Mouse (Mus musculus): ENCODE data around the gene Arhgef26. TPM values are rescaled to one million over a fixed set of nuclear protein-coding genes. Genes with fewer than 3 reads are reported as not detected.

Gene Arhgef26
- polyA plus RNA-seq, 1 experiment, result not detected

DNA sequence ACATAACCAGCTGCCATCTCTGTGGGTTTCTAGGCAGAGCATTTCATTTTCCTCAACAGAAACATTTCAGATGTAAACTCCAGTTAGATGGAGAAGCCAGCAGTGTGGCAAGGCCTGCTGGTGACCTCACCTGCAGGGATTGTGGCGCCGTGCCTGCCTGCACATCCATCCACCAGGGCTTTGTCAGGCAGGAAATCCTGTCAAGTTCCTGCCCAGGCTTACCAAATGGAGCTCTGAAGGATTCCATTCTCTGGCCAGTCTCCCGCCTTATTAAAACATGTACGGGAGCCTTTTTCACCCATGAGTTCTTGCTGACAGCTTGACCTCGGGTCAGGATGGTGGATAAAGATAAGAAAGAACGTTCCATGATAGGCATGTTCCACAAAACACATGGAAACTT, 36.7 kb downstream of the Arhgef26 start:
- no peak for TF ChIP-seq CTCF (IDR thresholded peaks at IDR 0.05; ENCODE audit: insufficient read depth, low read depth, low read length)
- TF ChIP-seq POLR2A (IDR thresholded peaks at IDR 0.05; ENCODE audit: insufficient read depth, low read depth, low read length), result no peak
- H3K4me1 ChIP-seq (ENCODE audit: control insufficient read depth, insufficient read depth, low read length), result no peaks in the 10 kb centered on the region
- WGBS, result 85% methylated on average over 6 of the region's 6 CpGs
- H3K27ac ChIP-seq (ENCODE audit: insufficient read depth, low read depth, low read length), result no peak overlapping the region
- H3K4me3 ChIP-seq (ENCODE audit: insufficient read depth, low read depth, low read length), result no peak overlapping the region

DNA sequence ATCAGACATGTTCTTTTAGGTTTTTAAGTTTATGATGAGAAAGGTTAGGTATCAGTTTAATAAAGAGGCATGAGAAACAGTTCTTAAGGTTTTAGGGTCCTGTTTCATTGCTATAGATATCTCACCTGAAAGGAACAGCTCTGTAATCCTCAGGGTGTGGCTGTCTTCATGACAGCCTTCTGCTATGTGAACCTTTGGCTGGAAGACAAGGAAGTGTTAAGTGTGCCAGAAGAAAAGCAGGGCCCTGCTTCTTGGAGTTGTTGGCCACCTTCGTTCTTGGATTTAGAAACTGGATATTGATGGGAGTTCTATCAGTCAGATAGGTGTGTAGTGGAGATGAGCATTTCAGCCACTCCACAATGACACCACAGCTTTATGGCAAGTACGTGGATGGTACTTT, 38.6 kb downstream of the Arhgef26 start:
- no peaks in the 10 kb centered on the region for H3K4me1 ChIP-seq (ENCODE audit: control insufficient read depth, insufficient read depth, low read length)
- WGBS, result 81% methylated on average over 2 of the region's 2 CpGs
- no peak overlapping the region for H3K4me3 ChIP-seq (ENCODE audit: insufficient read depth, low read depth, low read length)
- no peak overlapping the region for H3K27ac ChIP-seq (ENCODE audit: insufficient read depth, low read depth, low read length)
- TF ChIP-seq CTCF (IDR thresholded peaks at IDR 0.05; ENCODE audit: insufficient read depth, low read depth, low read length) (no peak), POLR2A (IDR thresholded peaks at IDR 0.05; ENCODE audit: insufficient read depth, low read depth, low read length) (no peak)

DNA sequence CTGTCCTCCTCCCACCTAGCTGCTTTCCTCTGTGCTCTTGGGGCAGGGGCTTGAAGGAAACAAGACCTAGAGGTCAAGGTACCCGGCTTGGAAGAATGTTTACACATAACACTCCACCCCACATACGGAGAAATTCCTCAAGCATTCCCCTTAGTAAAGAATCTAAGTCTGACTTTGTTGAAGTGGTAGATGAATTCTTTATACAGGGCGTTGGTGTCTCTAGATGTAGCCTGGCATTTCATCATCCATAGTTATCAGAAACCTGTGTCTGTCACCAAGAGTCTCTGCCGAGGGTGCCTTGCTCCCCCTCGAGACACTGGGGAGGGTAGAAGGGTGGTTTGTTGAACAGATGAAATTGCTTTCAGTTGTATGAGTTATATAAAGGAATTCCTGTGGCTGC, 41.8 kb downstream of the Arhgef26 start:
- Histone ChIP-seq H3K4me3 (ENCODE audit: insufficient read depth, low read depth, low read length) (no peak overlapping the region), H3K4me1 (ENCODE audit: control insufficient read depth, insufficient read depth, low read length) (no peaks in the 10 kb centered on the region), H3K27ac (ENCODE audit: insufficient read depth, low read depth, low read length) (no peak overlapping the region)
- 88% methylated on average over 5 of the region's 5 CpGs for WGBS
- TF ChIP-seq CTCF (IDR thresholded peaks at IDR 0.05; ENCODE audit: insufficient read depth, low read depth, low read length) (no peak), POLR2A (IDR thresholded peaks at IDR 0.05; ENCODE audit: insufficient read depth, low read depth, low read length) (no peak)

DNA sequence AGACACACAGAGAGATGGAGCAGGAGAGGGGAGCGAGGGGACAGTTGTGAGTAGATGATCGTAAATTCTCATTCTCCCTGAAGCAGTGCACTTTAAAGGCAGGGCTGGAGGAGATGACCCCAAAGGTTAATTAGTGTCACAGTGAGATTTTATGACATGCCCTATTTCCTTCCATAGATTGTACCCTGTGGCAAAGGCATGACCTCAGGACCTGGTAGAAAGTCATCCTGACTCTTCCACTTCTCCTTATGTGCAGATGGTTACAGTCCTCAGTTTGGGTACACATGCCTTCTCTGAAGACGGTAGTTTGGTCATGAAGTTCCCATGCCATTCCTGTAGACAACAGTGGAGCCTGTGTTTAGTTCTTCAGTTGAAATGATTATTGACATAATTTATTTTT, 42.3 kb downstream of the Arhgef26 start:
- TF ChIP-seq CTCF (IDR thresholded peaks at IDR 0.05; ENCODE audit: insufficient read depth, low read depth, low read length) (no peak), POLR2A (IDR thresholded peaks at IDR 0.05; ENCODE audit: insufficient read depth, low read depth, low read length) (no peak)
- Histone ChIP-seq H3K4me3 (ENCODE audit: insufficient read depth, low read depth, low read length) (no peak overlapping the region), H3K27ac (ENCODE audit: insufficient read depth, low read depth, low read length) (no peak overlapping the region), H3K4me1 (ENCODE audit: control insufficient read depth, insufficient read depth, low read length) (no peaks in the 10 kb centered on the region)
- 92% methylated on average over 3 of the region's 3 CpGs for whole genome bisulfite sequencing

DNA sequence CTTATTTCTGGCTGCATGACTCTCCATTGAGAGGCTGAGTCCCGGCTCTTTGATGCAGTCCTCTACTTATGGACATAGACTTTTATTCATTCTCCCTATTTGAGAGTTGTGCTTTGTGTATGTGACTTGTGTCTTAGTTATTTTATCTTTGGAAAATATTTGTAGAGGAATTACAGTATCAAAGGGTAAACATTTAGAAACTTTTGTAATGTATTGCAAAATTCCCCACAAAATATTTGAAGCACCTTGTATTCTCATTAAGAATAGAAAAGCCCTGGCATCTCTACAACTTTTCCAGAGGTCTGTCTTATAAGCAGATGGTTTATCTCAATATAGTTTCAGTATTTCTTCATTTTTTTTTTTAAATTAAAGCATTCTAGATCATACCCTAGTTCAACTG, 44.7 kb downstream of the Arhgef26 start:
- TF ChIP-seq CTCF (IDR thresholded peaks at IDR 0.05; ENCODE audit: insufficient read depth, low read depth, low read length), result no peak
- TF ChIP-seq POLR2A (IDR thresholded peaks at IDR 0.05; ENCODE audit: insufficient read depth, low read depth, low read length), result no peak
- no peaks in the 10 kb centered on the region for H3K4me1 ChIP-seq (ENCODE audit: control insufficient read depth, insufficient read depth, low read length)
- H3K4me3 ChIP-seq (ENCODE audit: insufficient read depth, low read depth, low read length), result no peak overlapping the region
- no peak overlapping the region for H3K27ac ChIP-seq (ENCODE audit: insufficient read depth, low read depth, low read length)
- 67% methylated on average over 1 of the region's 1 CpGs for WGBS

DNA sequence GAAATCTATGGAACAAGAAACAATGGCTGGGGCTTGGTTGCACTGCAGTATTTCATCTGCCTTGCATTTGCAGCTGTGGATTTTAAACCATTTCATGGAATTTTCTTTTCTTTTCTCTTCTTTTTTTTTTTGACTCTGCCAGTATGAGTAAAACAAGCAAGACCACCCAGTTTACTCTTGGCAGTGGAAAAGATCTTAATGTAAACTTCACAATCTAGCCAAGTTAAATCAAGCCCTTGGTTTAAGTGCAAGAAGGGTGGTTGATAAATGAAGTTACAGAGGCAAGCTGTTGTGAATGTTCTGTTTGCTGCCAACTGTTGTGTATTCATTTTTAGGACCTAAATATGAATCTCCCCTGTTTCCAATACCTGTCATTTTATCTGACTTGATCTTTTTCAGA, 54.5 kb downstream of the Arhgef26 start:
- TF ChIP-seq CTCF (IDR thresholded peaks at IDR 0.05; ENCODE audit: insufficient read depth, low read depth, low read length) (no peak), POLR2A (IDR thresholded peaks at IDR 0.05; ENCODE audit: insufficient read depth, low read depth, low read length) (no peak)
- Histone ChIP-seq H3K4me1 (ENCODE audit: control insufficient read depth, insufficient read depth, low read length) (no peaks in the 10 kb centered on the region), H3K4me3 (ENCODE audit: insufficient read depth, low read depth, low read length) (no peak overlapping the region), H3K27ac (ENCODE audit: insufficient read depth, low read depth, low read length) (no peak overlapping the region)

DNA sequence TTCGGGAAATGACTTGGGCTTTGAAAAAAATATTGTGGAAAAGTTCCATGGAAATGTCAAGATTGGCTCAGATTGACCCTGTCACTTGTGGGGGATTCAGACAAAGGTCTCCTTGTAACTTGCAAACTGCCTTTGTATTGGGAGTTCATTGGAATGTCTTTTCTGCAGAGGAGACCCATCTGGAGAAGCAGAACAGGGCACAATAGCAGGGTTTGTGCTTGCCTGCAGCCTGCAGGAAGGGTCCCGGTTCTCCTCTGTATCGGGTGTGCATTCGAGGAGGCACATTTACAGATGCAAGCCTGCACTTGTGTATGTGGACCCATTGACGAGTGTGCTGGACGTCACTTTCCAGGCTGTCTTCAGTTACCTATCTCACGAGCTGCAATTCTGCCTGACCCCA, 56.1 kb downstream of the Arhgef26 start:
- no peaks in the 10 kb centered on the region for H3K4me1 ChIP-seq (ENCODE audit: control insufficient read depth, insufficient read depth, low read length)
- 46% methylated on average over 7 of the region's 7 CpGs for WGBS
- H3K27ac ChIP-seq (ENCODE audit: insufficient read depth, low read depth, low read length), result no peak overlapping the region
- TF ChIP-seq POLR2A (IDR thresholded peaks at IDR 0.05; ENCODE audit: insufficient read depth, low read depth, low read length) (no peak), CTCF (IDR thresholded peaks at IDR 0.05; ENCODE audit: insufficient read depth, low read depth, low read length) (no peak)
- no peak overlapping the region for H3K4me3 ChIP-seq (ENCODE audit: insufficient read depth, low read depth, low read length)

DNA sequence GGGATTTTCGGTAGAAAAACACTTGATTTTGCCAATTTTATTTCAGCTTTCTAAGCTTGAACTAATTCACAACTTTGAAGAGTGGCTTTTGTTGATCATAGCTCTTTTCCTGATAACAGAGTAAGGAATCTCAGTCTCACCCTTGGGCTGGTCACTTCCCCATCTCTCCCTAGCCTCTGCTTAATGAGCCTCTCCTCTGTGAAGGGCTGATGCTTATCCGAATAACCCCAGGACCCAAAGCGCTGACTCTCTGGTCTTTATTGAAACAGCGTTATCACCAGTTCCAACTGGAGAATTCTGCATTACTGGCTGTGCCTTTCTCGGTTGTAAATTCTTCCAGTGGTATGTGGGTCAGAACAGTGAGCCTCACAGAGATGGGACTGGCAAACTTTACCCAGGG, 57.2 kb downstream of the Arhgef26 start:
- no peak for TF ChIP-seq CTCF (IDR thresholded peaks at IDR 0.05; ENCODE audit: insufficient read depth, low read depth, low read length)
- no peak for TF ChIP-seq POLR2A (IDR thresholded peaks at IDR 0.05; ENCODE audit: insufficient read depth, low read depth, low read length)
- 76% methylated on average over 5 of the region's 5 CpGs for WGBS
- Histone ChIP-seq H3K4me3 (ENCODE audit: insufficient read depth, low read depth, low read length) (no peak overlapping the region), H3K27ac (ENCODE audit: insufficient read depth, low read depth, low read length) (no peak overlapping the region), H3K4me1 (ENCODE audit: control insufficient read depth, insufficient read depth, low read length) (no peaks in the 10 kb centered on the region)

DNA sequence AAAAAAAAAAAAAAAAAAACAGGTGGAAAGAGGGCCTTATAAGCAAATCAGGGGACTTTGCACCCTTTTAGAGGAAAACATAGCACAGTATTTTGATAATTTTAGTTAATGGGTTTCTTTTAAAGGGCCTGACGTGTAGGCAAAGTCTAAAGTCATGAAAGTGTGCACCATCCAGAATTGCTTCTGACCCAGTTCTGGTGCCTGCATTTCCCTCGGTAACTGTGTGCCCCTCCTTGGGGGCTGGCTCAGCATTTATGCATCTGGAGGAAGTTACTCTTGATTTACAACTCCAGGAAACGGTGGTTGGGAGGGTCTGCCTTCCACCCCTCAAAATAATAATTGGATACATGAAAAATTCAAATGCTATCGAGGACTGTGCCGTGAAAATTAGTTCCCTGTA, 58.0 kb downstream of the Arhgef26 start:
- Histone ChIP-seq H3K4me3 (ENCODE audit: insufficient read depth, low read depth, low read length) (no peak overlapping the region), H3K4me1 (ENCODE audit: control insufficient read depth, insufficient read depth, low read length) (no peaks in the 10 kb centered on the region), H3K27ac (ENCODE audit: insufficient read depth, low read depth, low read length) (no peak overlapping the region)
- WGBS, result 57% methylated on average over 5 of the region's 5 CpGs
- TF ChIP-seq POLR2A (IDR thresholded peaks at IDR 0.05; ENCODE audit: insufficient read depth, low read depth, low read length), result no peak
- no peak for TF ChIP-seq CTCF (IDR thresholded peaks at IDR 0.05; ENCODE audit: insufficient read depth, low read depth, low read length)

DNA sequence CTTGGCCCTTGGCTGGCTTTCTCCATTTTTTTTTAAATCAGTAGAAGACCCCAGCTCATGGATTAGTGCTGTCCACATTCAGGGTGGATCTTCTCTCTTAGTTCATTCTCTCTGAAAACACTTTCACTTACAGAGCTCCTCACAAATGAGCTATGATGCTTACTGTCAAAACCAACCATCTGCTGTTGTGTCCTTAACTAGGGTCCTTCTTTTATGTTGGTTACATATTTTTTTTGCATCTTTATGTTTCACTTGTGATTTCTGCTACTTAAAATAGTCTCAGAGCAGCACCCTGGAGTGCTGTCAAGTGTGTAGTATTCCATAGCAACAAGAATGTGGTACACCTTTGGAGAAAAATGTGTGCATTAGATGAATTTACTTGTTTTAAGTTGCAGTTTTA, 60.0 kb downstream of the Arhgef26 start:
- TF ChIP-seq POLR2A (IDR thresholded peaks at IDR 0.05; ENCODE audit: insufficient read depth, low read depth, low read length) (no peak), CTCF (IDR thresholded peaks at IDR 0.05; ENCODE audit: insufficient read depth, low read depth, low read length) (no peak)
- H3K4me3 ChIP-seq (ENCODE audit: insufficient read depth, low read depth, low read length), result no peak overlapping the region
- H3K4me1 ChIP-seq (ENCODE audit: control insufficient read depth, insufficient read depth, low read length), result no peaks in the 10 kb centered on the region
- H3K27ac ChIP-seq (ENCODE audit: insufficient read depth, low read depth, low read length), result no peak overlapping the region
